In genomic region chr12:99067962-99068361, GRCm38 (mm10) we compare ENCODE assay signal across 29 mouse cellular contexts.
A peak's percentile ranks its signal among the peaks of the same experiment; 100 is the strongest.
DNase-seq lines count a peak whose midpoint lies in the region; ATAC-seq and TF ChIP-seq lines count a peak whose summit lies in the region.
"Had no signal": no experiment of that assay in that cellular context is flagged by ENCODE, and none has a peak within 500 bp of the region (broad histone marks: within the 10 kb centered on the region; RNA-seq: fewer than 3 reads in every experiment).

No protein-coding gene starts in this region.

- TF ChIP-seq EP300 in liver, embryonic 14.5 days (IDR thresholded peaks at IDR 0.05; ENCODE audit: low read depth) = no peak

- peak; percentile 21 to 43 for DNase-seq in spleen, postnatal 36 days (ENCODE audit: low spot score in 2 of 2)
- DNase-seq in spleen, postnatal 4 days (ENCODE audit: low spot score in 2 of 2) = no peak
- peak; percentile 80 for DNase-seq in MEL-GATA-1-ER (ENCODE audit: extremely low read depth, low read depth)
- no peak for DNase-seq in liver, embryonic 14.5 days (ENCODE audit: low read depth in 3 of 3, low spot score in 3 of 3)
- DNase-seq in kidney, postnatal 36 days = no peak
- DNase-seq in left cerebral cortex, adult 2 months (ENCODE audit: extremely low spot score in 1 of 2, low spot score in 2 of 2) = no peak
- DNase-seq in thymus, postnatal 10 days (ENCODE audit: low spot score in 2 of 2) = no peak
- DNase-seq: adrenal gland, postnatal 14 days; cerebellum, adult 11-12 months; cerebellum, postnatal 10 days; gastrocnemius, postnatal 10 days; heart, postnatal 14 days; kidney, adult 2 months; kidney, postnatal 4 days; layer of hippocampus, postnatal 36 days had no signal

- H3K9ac ChIP-seq in liver, embryonic 14.5 days (replicated peaks) = no peak overlapping the region
- H3K9ac ChIP-seq: embryonic facial prominence, embryonic 15.5 days; forebrain, embryonic 13.5 days; hindbrain, embryonic 12.5 days; intestine, embryonic 15.5 days; limb, embryonic 12.5 days; liver, embryonic 15.5 days; lung, embryonic 15.5 days; midbrain, embryonic 12.5 days; neural tube, embryonic 13.5 days had no signal

- H3K27me3 ChIP-seq in liver, embryonic 14.5 days (ENCODE audit: control insufficient read depth, insufficient read depth, low read length) = no peaks in the 10 kb centered on the region
- H3K27me3 ChIP-seq: embryonic facial prominence, embryonic 15.5 days; forebrain, embryonic 13.5 days; hindbrain, embryonic 12.5 days; intestine, embryonic 15.5 days; limb, embryonic 12.5 days; liver, embryonic 15.5 days; lung, embryonic 15.5 days; neural tube, embryonic 13.5 days; Patski had no signal

- H3K4me2 ChIP-seq in liver, embryonic 14.5 days (ENCODE audit: low read depth) = no peak overlapping the region
- H3K4me2 ChIP-seq: embryonic facial prominence, embryonic 15.5 days; forebrain, embryonic 13.5 days; hindbrain, embryonic 12.5 days; intestine, embryonic 15.5 days; limb, embryonic 12.5 days; liver, embryonic 15.5 days; lung, embryonic 15.5 days; midbrain, embryonic 12.5 days; neural tube, embryonic 13.5 days had no signal

- no peak for TF ChIP-seq CTCF in liver, embryonic 14.5 days (IDR thresholded peaks at IDR 0.05; ENCODE audit: low read depth)
- TF ChIP-seq CTCF in left cerebral cortex, adult 2 months (IDR thresholded peaks at IDR 0.05) = no peak

- intact Hi-C loops in left cerebral cortex, adult 2 months (cut with DNase I) = no loop called here

- ATAC-seq in liver, embryonic 14.5 days (ENCODE audit: insufficient read depth) = 0 out of 2 replicates have a peak, but pooled peaks have one; percentile 35
- ATAC-seq: CD4-positive, CD25-positive, alpha-beta regulatory T cell, adult 4 months; forebrain, embryonic 13.5 days; hindbrain, postnatal 0 days; intestine, embryonic 15.5 days; Patski had no signal

- H3K36me3 ChIP-seq in liver, embryonic 14.5 days (replicated peaks; ENCODE audit: control insufficient read depth, insufficient read depth, low read depth) = no peaks in the 10 kb centered on the region
- H3K36me3 ChIP-seq: embryonic facial prominence, embryonic 10.5 days; embryonic facial prominence, embryonic 15.5 days; hindbrain, embryonic 12.5 days; intestine, embryonic 15.5 days; limb, embryonic 12.5 days; liver, embryonic 15.5 days; lung, embryonic 15.5 days; midbrain, embryonic 12.5 days; neural tube, embryonic 13.5 days had no signal

- H3K9me3 ChIP-seq in liver, embryonic 14.5 days (ENCODE audit: control insufficient read depth, low read length) = no peaks in the 10 kb centered on the region
- H3K9me3 ChIP-seq: embryonic facial prominence, embryonic 10.5 days; embryonic facial prominence, embryonic 15.5 days; forebrain, embryonic 13.5 days; hindbrain, embryonic 12.5 days; intestine, embryonic 15.5 days; limb, embryonic 12.5 days; liver, embryonic 15.5 days; lung, embryonic 15.5 days; midbrain, embryonic 12.5 days; neural tube, embryonic 13.5 days had no signal

- 10% methylated on average over 3 of the region's 3 CpGs for WGBS in liver, embryonic 14.5 days (ENCODE audit: insufficient replicate concordance)

- H3K4me3 ChIP-seq in liver, embryonic 14.5 days (ENCODE audit: insufficient read depth in 1 of 2, low read depth in 2 of 2, low read length in 2 of 2) = no peak overlapping the region
- H3K4me3 ChIP-seq in left cerebral cortex, adult 2 months = no peak overlapping the region
- H3K4me3 ChIP-seq: embryonic facial prominence, embryonic 10.5 days; embryonic facial prominence, embryonic 15.5 days; forebrain, embryonic 13.5 days; hindbrain, embryonic 12.5 days; intestine, embryonic 15.5 days; limb, embryonic 12.5 days; liver, embryonic 15.5 days; lung, embryonic 15.5 days; midbrain, embryonic 12.5 days; myocyte; neural tube, embryonic 13.5 days had no signal

- H3K4me1 ChIP-seq in liver, embryonic 14.5 days (replicated peaks; ENCODE audit: control insufficient read depth in 2 of 2, insufficient read depth in 2 of 2, low read length in 1 of 2) = no peaks in the 10 kb centered on the region
- H3K4me1 ChIP-seq: intestine, embryonic 15.5 days; limb, embryonic 12.5 days; liver, embryonic 15.5 days; lung, embryonic 15.5 days; midbrain, embryonic 12.5 days had no signal

- no peak overlapping the region for H3K27ac ChIP-seq in liver, embryonic 14.5 days
- no peak overlapping the region for H3K27ac ChIP-seq in left cerebral cortex, adult 2 months
- H3K27ac ChIP-seq: embryonic facial prominence, embryonic 10.5 days; embryonic facial prominence, embryonic 15.5 days; forebrain, embryonic 13.5 days; hindbrain, embryonic 12.5 days; hindbrain, postnatal 0 days; intestine, embryonic 15.5 days; limb, embryonic 12.5 days; liver, embryonic 15.5 days; lung, embryonic 15.5 days; midbrain, embryonic 12.5 days; neural tube, embryonic 13.5 days had no signal

Comparison
In these comparisons a context has a peak if more than half of its experiments do, and no peak if none do; other contexts are left out.
1. DNase-seq: peak in spleen, postnatal 36 days (2 of 2) and MEL-GATA-1-ER (single experiment); none in spleen, postnatal 4 days (0 of 2), liver, embryonic 14.5 days (0 of 3), kidney, postnatal 36 days (0 of 2), left cerebral cortex, adult 2 months (0 of 2) and thymus, postnatal 10 days (0 of 2).